Mouse (Mus musculus) G1E (cell line): ENCODE data around the gene Arhgap23.

Experiments
- CTCF ChIP-seq: IDR thresholded peaks from 2 replicates; pipeline ENCODE4 v1.5.1; 2012; ENCODE audit warnings: low read depth, low read length, inconsistent platforms, mixed read lengths
- GATA2 ChIP-seq: IDR thresholded peaks from 2 replicates; pipeline ENCODE4 v1.6.1; 2012; ENCODE audit warnings: low read depth, low read length, inconsistent platforms, borderline replicate concordance

GRCm38 (mm10) chr11:97489589-97490324 is 74.4 kb downstream of the Arhgap23 start:
- TF ChIP-seq CTCF = peak; percentile 94
- TF ChIP-seq GATA2 = no peak
